Mouse (Mus musculus): ENCODE measurements around the gene Lect2. TPM values are rescaled to one million over a fixed set of nuclear protein-coding genes. Genes with fewer than 3 reads are reported as not detected.

Lect2 gene
- polyA plus RNA-seq, 2 experiments = 29.8 to 57.7 TPM

DNA sequence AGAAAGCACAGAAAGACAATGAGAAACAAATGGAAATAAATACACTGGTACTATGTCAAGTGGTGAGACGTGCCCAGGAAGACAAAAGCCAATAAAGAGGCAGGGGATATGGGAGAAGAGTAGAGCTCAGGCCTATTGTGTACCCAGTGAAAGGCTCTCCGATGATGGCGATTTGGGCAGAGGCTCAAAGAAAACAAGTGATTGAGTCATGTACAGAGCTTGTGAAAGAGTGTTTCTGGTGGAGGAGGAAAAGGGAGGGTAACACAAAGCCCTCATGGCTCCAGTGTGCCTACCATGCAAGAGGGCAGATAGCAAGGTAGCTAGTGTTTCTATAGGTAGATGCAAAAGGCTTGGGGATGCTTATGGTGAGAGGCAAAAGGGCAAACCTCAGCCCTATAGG is 53.9 kb downstream of the Lect2 start:
- no peak for DNase-seq (ENCODE audit: low read depth in 3 of 3, low spot score in 3 of 3)
- no peaks in the 10 kb centered on the region for H3K36me3 ChIP-seq (replicated peaks; ENCODE audit: control insufficient read depth, insufficient read depth, low read depth)
- H3K9me3 ChIP-seq (ENCODE audit: control insufficient read depth, low read length) = no peaks in the 10 kb centered on the region
- H3K9ac ChIP-seq (replicated peaks) = no peak overlapping the region
- H3K4me1 ChIP-seq (replicated peaks; ENCODE audit: control insufficient read depth in 2 of 2, insufficient read depth in 2 of 2, low read length in 1 of 2) = no peaks in the 10 kb centered on the region
- 48% methylated on average over 3 of the region's 3 CpGs for WGBS (ENCODE audit: insufficient replicate concordance)
- no peak overlapping the region for H3K4me2 ChIP-seq (ENCODE audit: low read depth)
- no peak for TF ChIP-seq EP300 (IDR thresholded peaks at IDR 0.05; ENCODE audit: low read depth)
- H3K4me3 ChIP-seq (ENCODE audit: insufficient read depth in 1 of 2, low read depth in 2 of 2, low read length in 2 of 2) = no peak overlapping the region
- ATAC-seq (ENCODE audit: insufficient read depth) = no peak
- no peak overlapping the region for H3K27ac ChIP-seq
- no peaks in the 10 kb centered on the region for H3K27me3 ChIP-seq (ENCODE audit: control insufficient read depth, insufficient read depth, low read length)

Other genes with a start within 250 kb of the Lect2 start
- not detected in 2 replicates for gene Gm3045, start 121.9 kb downstream of the Lect2 start, polyA plus RNA-seq (2012; rRNA removed)
- gene Gm3045, start 121.9 kb downstream of the Lect2 start, polyA plus RNA-seq (2014; fragmentation: Nextera tagmentation; extraction: Ambion mirVana) = not detected in 2 replicates
- 0.67 and 0.74 TPM in 2 replicates for gene Slc25a48, start 110.1 kb downstream of the Lect2 start, polyA plus RNA-seq (2012; rRNA removed)
- gene Slc25a48, start 110.1 kb downstream of the Lect2 start, polyA plus RNA-seq (2014; fragmentation: Nextera tagmentation; extraction: Ambion mirVana) = 0.63 and 0.81 TPM in 2 replicates
- gene Il9, start 66.3 kb downstream of the Lect2 start, polyA plus RNA-seq (2012; rRNA removed) = not detected in 2 replicates
- gene Il9, start 66.3 kb downstream of the Lect2 start, polyA plus RNA-seq (2014; fragmentation: Nextera tagmentation; extraction: Ambion mirVana) = not detected in 2 replicates
- gene Fbxl21, start 26.0 kb downstream of the Lect2 start, polyA plus RNA-seq (2012; rRNA removed) = 0.28 and 0.35 TPM in 2 replicates
- 0.63 and 1.0 TPM in 2 replicates for gene Fbxl21, start 26.0 kb downstream of the Lect2 start, polyA plus RNA-seq (2014; fragmentation: Nextera tagmentation; extraction: Ambion mirVana)
- gene Tgfbi, start 61.0 kb upstream of the Lect2 start, polyA plus RNA-seq (2012; rRNA removed) = 5.0 and 6.1 TPM in 2 replicates
- gene Tgfbi, start 61.0 kb upstream of the Lect2 start, polyA plus RNA-seq (2014; fragmentation: Nextera tagmentation; extraction: Ambion mirVana) = 6.1 and 6.7 TPM in 2 replicates
- gene Smad5, start 154.5 kb upstream of the Lect2 start, polyA plus RNA-seq (2012; rRNA removed) = 4.1 and 5.0 TPM in 2 replicates
- 4.0 and 4.2 TPM in 2 replicates for gene Smad5, start 154.5 kb upstream of the Lect2 start, polyA plus RNA-seq (2014; fragmentation: Nextera tagmentation; extraction: Ambion mirVana)
- not detected in 2 replicates for gene Gm45623, start 205.3 kb upstream of the Lect2 start, polyA plus RNA-seq (2012; rRNA removed)
- gene Gm45623, start 205.3 kb upstream of the Lect2 start, polyA plus RNA-seq (2014; fragmentation: Nextera tagmentation; extraction: Ambion mirVana) = not detected in 2 replicates